Mouse (Mus musculus) gastrocnemius, adult 18-20 months (tissue): Measurements from ENCODE around the gene Map4k5. TPM values are rescaled to one million over a fixed set of nuclear protein-coding genes. Genes with fewer than 3 reads are reported as not detected.

Source experiments
- DNase-seq: peaks from one replicate; pipeline ENCODE4 v3.0.0; 2021; ENCODE audit warnings: low spot score
- total RNA-seq, 2 experiments: library from RNA; stranded (reverse); gene quantifications; 2 replicates each; pipeline ENCODE4 v1.2.3; 2021

Gene Map4k5
- total RNA-seq, 2 experiments from 2014 or later = 21.9 to 23.2 TPM

DNA sequence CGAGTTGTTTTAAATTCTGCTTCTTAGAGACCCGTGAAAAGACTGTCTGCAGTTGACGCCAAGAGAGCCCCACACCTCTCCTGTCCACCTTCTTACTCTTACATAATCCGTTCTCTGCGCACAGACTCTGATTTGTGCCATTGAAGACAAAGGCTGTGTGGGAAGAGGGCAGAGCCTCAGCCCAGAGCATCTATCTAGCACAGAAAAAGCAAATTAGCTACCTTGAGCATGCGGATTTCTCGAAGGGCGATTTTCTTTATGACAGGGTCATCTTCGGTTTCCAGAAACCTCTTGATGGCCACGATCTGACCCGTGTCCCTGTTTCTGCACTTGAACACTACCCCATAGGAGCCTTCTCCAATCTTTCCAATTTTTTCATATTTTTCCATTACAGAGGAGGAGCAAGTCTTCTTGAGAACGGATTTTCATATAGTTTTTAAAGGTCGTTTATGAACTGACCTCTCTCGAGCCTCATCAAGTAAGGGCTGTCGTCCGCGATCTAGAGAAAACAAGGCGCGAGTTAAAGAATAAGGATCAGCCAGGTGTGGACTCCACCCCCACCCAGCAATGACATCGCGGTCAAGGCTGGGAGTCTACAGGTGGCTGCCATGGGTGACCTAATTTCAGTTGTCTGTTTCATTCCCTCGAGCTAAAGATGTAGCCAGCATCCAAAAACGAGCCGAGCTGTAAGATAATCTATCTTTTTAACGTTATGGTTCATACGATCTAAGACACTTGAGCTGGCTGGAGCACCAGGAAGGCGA lies 103.1 kb downstream of the Map4k5 start:
- DNase-seq = no peak

GRCm38 (mm10) chr12:69788380-69788779 lies 104.6 kb downstream of the Map4k5 start:
- DNase-seq = no peak

GRCm38 (mm10) chr12:69785471-69785870 lies 107.5 kb downstream of the Map4k5 start:
- DNase-seq = no peak

DNA sequence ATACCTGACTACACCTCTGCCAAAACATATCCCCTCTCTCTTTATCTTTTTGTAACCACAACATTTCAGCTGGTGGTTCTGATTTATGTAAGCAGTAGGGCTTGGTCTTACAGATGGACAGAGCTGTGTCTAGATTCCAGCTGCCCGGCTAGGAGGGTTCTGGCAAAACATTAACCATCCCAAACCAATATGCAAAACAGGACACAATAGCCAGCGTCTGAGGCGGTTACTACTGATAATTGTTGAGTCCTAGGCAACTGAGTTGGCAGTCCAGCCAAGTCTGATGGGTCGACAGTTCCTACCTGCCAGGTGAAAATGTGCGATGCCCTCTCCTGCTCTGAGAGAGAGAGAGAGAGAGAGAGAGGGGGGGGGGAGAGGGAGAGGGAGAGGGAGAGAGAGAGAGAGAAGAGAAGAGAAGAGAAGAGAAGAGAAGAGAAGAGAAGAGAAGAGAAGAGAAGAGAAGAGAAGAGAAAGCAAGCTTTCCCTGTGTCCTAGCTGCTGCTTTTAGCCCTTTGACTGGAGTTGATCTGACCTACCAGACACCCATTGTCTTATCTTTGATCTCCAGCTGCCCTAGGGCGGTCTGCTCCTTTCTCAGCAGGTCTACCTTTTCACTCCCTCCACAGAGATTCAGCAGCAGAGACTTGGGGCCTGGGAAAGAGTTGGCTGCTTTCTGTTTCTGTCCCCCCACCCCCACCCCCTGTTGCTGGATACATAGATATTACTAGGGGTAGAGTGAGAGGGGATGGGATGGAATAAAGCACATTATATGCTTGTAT lies 109.6 kb downstream of the Map4k5 start:
- DNase-seq = no peak

DNA sequence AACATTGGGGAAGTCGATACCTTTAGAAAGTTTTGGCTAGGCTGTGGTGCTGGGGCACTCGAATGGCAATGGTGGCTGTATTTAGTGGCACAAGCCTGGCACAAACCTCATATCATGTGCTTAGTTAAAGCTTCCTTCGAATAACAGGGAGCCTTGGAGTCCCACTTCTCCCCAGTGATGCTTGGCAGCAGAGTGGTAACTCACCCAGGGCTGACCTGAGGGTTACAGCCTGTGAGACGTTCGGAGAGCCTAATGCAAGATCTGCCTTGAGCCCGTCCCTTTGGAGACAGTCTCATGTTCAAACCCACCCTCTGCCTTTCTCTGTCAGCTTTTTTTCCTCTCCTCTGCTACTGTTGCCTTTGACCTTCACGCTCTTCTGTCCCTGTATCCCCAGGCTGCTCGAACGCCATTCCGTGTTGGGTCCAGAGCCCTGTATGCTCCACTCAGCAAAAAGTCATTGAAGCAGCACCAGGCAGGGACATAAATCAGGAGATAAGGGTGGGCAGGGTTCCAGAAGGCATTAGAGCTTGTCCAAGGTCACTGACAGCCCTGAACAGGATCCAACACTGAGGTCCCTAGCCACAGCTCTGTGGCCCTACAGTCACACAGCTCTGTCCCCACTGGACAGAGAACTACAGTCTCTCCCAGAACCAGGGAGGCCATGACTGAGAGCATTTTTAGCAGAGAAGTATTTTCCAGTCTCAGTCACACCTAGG lies 110.9 kb downstream of the Map4k5 start:
- no peak for DNase-seq

DNA sequence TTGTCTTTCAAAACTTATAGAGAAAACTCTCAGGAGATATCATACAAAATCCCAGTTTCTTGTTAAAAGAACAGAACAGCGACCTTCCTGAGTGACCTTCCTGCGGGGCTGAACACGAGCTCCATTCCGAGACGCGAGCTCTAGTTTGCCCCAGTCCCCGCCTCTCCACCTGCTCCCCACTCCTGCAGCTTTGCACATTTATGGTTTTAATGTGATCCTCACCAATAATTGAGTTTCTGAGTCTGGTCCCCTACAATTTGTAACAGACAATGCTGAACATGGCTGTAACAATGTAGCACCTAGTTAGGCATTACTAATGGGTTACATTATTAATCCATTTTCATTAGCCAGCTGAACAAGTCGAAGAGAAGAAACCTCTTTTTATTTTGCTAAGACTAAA lies 111.5 kb downstream of the Map4k5 start:
- DNase-seq = no peak

DNA sequence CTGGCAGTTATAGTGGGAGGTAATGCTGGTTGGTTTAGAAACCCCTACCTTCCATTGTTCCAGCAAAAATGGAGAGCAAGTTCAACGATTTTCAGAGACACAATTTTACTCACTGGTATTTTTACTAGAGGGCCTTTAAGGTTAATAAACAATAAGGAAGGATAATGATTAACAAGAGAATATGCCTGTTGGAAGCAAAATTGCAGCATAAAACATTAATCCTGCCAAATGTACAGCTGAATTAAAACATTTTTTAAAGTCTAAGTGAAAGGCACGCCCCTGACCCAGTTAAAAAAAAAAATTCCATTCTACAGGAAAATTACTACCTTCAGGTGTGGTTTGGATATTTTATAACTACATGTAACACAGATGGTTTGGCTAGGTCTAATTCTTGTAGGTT lies 115.0 kb downstream of the Map4k5 start:
- DNase-seq = no peak

GRCm38 (mm10) chr12:69777341-69777730 lies 115.7 kb downstream of the Map4k5 start:
- DNase-seq = no peak

- DNase-seq = no peak
Measured at GRCm38 (mm10) chr12:69776607-69777340, 116.2 kb downstream of the Map4k5 start.

DNA sequence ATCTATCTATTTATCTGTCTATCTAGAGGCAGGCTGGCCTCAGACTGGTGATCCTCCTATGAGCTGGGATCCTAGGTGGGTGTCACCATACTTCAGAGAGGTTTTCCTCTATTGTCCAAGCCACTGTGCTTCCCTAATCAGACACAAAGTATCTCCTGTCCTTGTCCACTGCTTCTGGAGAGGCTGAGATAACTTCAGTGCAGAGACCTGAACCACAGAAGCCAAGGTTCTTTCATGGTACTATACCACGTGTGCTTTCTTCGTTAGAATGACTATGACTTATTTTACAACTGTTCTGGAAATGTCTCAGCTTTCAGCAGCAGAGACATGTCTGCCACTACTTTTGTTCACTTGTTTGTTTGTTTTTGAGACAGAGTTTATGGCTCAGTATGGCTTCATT lies 124.2 kb downstream of the Map4k5 start:
- no peak for DNase-seq

DNA sequence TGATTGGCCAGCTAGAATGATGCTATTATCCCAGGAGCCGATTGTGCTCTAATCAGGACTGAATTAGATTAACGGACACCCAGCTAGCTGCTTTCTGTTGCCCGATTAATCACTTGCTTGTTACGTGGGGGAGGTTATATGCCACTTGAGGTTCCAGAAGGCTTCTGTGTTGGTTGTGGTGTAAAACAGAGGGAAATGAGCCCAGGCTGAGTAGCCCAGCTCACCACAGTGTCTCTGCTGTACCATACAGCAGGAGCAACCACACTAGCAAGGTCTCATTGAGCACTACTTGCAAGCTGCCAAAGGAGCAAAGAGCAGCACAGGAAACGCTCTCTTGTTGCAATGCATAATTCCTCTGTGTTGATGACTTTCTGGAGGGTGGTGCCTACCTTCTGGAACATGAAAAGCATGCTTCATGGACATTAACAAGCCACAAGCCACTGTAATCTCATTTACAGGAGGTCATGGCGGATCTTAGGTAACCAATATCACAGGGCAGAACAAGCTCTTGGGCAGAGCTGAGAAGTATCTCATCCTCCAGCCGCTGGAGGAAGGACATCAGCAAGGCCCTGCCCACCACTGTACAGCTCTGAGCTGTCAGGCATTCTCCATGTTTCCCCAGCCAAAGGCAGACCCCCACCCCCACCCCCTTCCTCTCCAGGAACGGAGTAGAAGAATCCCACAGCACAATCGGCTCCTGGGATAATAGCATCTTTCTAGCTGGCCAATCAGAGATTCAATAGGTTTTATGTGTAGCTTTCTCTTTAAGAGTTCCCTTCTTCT lies 125.3 kb downstream of the Map4k5 start:
- DNase-seq = no peak

DNA sequence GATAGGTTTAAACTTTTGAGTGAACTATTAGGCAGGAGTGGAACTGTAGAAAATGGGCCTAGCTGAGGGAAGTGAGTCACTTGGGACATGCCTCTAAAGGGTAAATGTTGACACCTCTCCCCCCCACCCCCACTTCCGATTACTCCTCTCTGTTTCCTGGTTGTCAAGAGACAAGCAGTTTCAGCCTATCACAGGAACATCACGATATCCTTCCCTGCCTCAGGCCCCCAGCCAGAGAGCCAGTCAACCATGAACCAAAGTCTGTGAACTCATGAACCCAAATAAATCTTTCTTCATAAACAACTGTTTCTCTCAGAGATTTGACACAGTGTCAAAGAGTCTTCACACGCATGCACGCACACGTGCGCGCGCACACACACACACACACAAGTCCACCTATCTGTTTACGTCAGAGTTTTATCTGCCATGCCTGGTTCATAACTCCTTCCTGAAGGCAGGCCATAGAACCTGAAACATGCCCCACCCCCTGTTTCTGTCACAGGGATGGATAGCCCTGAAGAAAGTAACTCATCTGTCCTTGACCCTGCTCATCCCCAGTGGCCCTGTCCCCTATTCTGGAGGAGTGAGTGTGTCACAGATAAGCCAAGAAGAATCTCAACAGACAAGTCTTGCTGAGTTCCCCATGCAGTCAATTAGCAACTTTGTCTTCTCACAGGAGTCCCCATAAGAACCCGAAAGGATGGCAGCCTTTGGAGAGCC lies 126.7 kb downstream of the Map4k5 start:
- DNase-seq = no peak

DNA sequence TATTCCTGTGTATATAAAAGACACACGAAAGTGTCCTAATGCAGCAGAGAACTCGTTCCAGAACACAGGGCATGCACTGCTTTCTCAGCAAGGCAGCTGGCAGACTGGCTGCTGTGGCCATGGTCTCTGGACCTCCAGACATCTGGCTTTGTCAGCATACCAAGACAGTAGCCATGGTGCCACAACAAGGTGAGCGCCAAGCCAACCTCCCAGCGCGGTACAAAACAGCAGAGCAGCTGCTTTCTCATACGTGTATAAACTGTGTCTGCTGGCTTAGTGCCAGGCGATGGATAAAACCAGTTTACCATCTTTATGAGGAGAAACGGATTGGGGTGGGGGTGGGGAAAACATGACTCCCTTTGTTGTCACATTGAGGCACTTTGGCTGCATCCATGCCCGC lies 127.5 kb downstream of the Map4k5 start:
- DNase-seq = no peak

GRCm38 (mm10) chr12:69761603-69762002 lies 131.4 kb downstream of the Map4k5 start:
- no peak for DNase-seq

DNA sequence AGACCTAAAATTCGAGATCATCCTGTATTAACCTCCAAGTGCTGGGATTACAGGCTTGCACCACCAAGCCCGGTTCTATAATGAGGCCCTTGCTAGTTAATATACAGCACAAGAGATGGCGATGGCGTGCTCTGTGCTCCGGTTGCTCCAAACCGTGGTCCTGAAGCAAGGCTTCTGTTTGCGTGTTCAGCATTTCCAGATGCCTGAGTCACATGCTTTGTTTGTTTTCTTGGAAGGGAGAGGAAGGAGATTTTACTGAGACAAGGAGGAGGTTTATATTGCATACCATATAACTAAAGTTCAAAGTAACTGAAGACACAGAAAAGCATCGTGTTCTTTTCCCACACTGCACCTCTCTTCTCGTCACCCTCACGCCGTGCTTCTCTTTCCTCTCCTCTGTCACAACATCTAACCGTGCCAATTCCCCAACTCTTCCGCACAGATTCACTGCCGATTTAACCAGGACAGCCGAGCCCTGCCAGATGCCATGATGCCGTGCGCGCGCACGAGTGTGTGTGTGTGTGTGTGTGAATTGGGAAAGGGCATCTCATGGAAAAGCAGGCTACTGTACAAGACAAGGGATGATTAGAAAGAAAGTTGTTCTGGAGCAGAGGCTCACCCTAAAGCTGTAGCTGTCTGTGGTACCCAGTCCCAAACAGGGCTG lies 132.1 kb downstream of the Map4k5 start:
- DNase-seq = no peak

- DNase-seq = no peak
Measured at GRCm38 (mm10) chr12:69760014-69760413, 133.0 kb downstream of the Map4k5 start.

GRCm38 (mm10) chr12:69759267-69759885 lies 133.6 kb downstream of the Map4k5 start:
- no peak for DNase-seq

DNA sequence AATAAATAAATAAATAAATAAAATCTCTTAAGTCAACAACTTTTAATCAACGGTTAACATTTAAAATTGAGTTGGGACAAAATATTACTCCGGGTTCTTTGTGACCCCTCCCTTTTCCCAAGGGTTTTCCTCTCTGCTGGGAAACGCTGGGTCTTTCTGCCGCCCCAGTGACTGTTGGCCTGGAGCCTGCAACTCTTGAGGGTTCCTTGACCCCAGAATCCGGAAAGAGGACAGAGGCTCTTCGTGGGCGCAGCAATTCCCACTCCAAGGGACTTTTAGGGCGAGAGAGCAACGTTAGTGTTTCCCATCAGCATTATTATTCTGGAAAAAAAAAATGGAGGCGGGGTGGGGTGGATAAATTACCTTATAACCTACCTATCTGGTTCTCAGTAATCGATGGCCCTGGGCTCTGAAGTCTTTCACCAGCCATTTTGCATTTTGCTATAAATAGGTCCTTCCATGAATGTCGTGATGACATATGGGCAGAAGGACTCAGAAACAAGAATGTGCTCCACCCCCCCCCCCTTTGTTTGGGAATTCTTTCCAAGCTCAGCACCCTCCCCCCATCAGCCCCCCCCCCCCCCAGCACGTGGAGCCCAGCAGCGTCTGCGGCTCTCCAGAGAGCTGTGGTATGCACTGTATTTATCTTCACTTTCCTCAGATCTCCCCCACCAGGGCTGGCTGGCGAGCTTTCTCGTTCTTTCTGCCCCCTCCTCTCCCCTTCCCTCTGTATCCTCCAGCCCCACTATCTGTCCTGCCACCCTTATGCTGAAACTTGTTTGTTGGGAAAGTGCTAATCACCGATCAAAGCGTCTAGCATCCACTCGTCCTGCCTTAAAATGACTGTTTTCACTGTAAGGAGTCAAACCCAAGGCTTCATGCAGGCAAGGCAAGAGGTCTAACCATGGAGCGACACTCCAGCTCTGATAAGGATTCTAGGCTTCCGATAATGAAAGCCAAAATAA lies 134.5 kb downstream of the Map4k5 start:
- DNase-seq = no peak
